Mouse (Mus musculus) neural tube, embryonic 15.5 days (tissue): ENCODE results near the gene Arglu1. TPM values are rescaled to one million over a fixed set of nuclear protein-coding genes. Genes with fewer than 3 reads are reported as not detected.

Experiments used
- microRNA-seq: library from miRNA; unstranded; fragments of <30 nt; microRNA quantifications from one replicate; pipeline ENCODE4, GENCODE M21; 2017
- polyA plus RNA-seq: library from polyadenylated mRNA; unstranded; fragments of >200 nt; fragmentation: Nextera tagmentation; extraction: Ambion mirVana; gene quantifications from 2 replicates; pipeline ENCODE4 v1.2.1, GENCODE M21; 2015

The Arglu1 gene
- polyA plus RNA-seq, 1 experiment from 2014 or later: 164 TPM

Small RNAs within 50 kb of the gene (microRNA-seq; reads per million reads assigned to microRNA genes)
- 2.1 reads per million, percentile 6 among the genes with 10 or more reads in this experiment for gene Mir7654

Other genes starting within 250 kb of the Arglu1 start
- gene Efnb2, start 29.3 kb downstream of the Arglu1 start, polyA plus RNA-seq: 14.7 TPM in 2 replicates